Mouse (Mus musculus) right cerebral cortex, postnatal 36 days (tissue): ENCODE measurements at regions not wholly inside any gene's neighbourhood (a gene's known extent, or its start where the extent isn't known, plus 50 kb on each side); places are given as distances from the start of the nearest gene placed in this dataset.
A peak's percentile ranks its signal among the peaks of the same experiment; 100 is the strongest.
"Not testable (repeated sequence)": the region's sequence is repeated elsewhere in the genome, so short reads cannot be mapped to it uniquely, and the experiment has no call there.

Experiments
- DNase-seq, 2 experiments: peaks; one replicate each; pipeline ENCODE4 v3.0.0; 2022; ENCODE audit warnings: low spot score in 2 of 2, mixed read lengths in 1 of 2

DNA sequence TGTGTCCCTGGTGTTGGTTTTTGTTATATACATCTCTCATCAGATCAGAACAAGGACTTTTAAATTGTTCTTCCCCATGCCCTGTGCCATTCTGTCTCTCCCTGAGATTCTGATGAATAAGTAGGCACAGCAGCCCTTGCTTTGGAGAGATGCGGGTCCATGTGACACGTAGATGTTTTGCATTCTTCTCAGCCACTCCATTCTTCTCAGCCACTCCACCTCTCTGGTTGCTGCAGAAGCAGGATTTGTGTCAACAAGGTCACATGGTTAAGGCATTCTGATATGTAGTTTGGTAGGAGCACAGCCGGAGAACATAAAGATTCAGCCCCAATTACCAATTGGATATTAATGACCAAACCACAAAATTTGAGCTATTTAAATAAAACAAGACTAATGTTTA is 177.2 kb downstream of the Lyplal1 start:
- no peak for DNase-seq

DNA sequence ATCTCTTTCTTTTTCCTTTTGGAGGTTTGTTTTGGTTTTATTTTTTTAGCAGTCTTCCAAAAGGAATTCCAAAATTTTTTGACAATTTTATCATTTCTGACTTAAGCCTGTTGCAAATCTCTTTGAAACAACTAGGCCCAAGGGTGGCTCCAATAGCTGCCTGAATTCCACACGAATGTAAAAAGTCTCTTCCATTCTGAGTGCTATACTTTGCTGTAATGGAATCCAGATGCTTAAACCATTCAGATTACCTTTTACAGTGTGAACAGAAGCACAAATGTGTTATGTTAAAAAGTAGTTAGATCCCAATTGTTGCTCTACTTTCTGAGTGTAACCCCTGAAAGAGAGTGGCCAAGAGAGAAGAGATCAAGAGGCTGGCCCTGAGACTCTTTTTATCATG is 176.6 kb downstream of the Lyplal1 start:
- DNase-seq, result no peak

DNA sequence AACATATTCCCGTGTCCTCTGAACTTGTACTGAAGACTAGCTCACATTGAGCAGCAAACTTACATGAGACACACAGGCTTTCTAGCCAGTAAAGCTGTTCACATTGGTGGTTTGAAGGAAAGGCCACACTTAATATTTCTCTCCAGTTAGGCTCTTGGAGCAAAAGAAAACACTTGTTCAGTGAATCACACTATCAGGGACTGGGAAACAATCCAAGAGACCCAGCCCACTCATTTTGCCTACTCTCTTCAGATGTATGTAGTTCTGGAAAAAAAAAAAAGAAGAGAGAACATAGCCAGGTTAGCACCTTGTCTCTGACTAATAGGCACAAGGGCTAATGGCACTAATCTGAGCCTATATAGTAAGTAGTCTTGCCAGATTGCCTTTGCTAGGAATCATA is 165.9 kb downstream of the Lyplal1 start:
- peak; percentile 6 to 9 for DNase-seq

DNA sequence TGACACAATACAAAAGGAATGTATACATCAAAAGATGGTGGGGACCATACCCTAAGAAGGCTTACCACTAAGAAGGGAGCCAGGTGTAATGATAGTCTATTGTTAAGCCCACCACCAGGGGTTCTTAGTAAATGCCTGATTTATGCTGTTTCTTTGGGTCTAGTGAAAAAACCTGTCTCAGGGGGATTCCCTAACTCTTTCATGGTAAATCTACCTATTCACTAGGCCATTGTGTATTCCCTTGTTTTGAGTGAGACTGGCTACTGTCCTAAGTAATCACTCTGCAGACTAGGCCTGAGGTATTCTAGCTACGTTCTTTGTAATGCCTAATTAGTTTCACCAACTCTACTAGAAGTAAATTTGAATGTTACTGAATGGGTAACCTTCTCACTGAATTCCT is 161.3 kb downstream of the Lyplal1 start:
- not testable (repeated sequence) for DNase-seq

DNA sequence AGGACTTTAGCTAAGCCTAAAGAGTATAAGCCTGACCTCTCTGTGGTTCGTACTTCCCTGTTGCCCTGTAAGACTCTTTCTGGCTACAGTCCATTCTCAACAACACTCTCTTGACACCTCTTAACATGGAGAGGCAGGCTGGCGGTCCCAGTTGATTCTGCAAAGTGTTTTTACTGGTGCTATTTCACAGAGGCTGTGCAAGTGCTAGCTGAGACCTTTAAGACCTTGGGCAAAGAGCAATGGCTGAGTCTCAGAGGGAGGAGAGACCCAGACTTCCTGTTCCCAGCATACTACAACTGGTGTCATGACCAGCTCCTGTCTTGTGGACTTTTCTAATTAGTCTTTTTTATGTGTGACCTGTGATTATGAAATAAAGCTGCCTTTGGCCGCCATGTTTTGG is 159.6 kb downstream of the Lyplal1 start:
- DNase-seq, result no peak

DNA sequence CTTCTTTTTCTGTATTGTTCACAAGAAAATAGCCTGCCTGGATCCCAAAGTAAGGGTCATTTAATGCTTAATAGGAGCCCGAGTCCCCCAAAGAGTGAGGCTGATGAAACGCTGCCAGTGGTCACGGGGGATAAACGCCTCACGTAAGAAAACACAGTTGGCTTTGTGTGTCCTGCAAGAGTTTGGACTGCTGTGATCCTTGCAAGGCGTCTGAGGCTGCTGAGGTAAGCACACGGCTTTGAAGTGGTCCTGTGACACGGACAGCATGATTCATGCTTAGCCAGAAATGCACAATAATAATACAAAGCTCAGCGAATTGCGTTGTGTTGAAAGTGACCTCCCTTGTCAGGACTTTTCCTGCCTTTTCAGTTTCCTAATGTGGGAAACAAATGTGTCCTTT is 158.8 kb downstream of the Lyplal1 start:
- DNase-seq, result no peak

DNA sequence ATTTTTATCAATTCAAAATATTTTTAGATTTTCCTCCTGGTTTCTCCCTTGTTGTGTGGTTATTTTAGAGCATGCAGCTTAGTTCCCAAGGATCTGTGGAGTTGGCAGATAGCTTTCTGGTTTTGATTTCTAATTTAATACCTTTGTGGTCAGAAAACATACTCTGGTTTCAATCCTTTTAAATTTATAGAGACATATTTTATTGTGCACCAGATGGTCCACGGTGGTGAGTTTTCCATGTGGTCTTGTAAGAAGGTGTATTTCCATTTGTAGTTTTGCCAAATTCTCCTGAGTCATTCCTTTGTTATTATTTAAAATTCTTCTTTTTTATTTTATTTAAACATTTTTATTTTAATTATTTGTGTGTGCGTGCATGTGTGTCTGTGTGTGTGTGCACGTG is 154.5 kb downstream of the Lyplal1 start:
- DNase-seq, result no peak

DNA sequence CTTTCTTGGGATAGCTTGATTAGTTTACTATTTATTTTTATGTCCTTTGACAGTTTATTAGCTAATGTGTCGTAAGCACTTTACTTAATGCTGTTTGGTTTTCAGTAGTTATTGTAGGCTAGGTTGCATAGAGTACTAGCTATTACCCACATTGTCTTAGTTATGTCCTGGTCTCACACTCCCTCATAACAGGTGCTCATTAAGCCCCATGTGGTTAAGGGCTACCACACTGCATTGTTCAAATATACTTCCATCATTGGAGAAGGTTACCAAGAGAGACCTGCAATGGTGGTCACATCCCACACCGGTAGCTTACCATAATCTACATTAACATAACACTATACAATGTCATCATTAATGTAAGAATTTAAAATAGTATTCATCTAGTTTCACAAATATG is 153.3 kb downstream of the Lyplal1 start:
- DNase-seq, result no peak

DNA sequence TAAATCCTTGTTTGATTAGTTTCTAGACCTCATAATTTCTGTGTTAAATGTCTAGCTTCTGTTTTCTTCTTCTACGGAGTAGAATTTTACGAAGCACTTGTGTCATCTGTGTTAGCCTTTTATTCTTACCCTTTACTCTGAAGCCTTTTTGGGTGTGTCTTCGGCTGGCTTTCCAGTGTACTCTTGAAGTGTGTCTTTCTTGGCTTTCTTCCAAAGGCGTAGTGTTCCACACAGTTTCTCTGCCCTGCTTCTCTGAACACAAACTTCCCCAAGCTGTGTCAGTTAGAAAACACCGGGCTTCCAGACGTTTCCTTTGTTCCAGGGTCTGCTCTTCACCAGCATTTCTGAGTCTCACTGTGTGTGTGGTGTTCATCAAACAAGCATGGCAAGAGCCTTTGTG is 152.7 kb downstream of the Lyplal1 start:
- DNase-seq, result no peak

DNA sequence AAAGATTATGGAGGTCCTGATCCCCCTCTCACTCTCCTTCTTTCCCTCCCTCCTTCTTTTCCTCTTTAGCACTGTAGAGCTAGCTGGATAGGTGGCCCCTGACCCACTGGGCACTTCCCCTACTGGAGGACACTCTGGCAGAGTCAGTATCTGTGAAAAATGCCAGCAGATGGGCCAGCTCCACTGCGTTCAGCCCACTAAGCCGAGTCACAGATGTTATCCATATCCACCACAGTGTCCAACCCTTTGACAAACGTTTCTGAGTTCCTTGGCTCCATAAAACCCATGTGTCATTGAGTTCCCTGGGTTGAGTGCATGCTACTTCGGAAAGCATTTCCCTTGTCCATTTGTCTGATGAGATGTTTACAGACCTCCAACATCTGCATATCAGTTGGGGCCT is 149.9 kb downstream of the Lyplal1 start:
- DNase-seq, result no peak

DNA sequence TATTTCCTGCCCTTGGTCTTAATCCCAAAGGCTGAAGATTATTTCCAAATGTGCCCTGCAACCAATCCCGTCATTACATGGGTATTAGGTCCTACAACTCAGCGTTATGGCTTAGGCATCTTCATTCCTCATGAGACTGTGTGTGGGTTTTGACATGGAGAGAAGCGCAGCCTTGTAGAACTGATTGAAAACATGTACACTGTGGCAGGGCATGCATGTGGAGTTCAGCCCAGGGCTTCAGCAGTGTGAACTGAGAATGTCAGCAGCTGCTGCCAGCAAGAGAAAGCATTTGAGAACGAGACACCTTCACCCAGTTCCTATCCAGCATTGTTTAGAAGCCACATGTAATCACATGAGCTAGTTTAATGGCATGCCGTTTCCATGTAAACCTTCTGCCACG is 149.3 kb downstream of the Lyplal1 start:
- DNase-seq, result no peak

DNA sequence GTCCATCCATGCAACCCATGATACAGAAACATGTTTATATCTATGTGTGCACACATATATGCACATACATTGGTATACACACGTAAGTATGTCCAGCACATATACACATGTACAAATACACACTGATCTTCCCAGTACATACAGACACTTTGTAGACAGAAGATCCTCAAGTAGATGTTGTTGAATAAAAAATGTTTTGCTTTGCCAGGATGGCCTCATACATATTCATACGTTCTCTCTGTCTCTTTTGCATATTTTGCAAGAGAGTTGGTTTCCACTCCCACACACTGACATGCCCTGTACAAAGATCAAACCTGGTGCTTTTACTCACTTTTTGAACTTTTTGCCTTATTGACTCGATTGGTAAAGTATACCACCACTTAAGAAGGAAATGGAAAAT is 148.5 kb downstream of the Lyplal1 start:
- no peak for DNase-seq

DNA sequence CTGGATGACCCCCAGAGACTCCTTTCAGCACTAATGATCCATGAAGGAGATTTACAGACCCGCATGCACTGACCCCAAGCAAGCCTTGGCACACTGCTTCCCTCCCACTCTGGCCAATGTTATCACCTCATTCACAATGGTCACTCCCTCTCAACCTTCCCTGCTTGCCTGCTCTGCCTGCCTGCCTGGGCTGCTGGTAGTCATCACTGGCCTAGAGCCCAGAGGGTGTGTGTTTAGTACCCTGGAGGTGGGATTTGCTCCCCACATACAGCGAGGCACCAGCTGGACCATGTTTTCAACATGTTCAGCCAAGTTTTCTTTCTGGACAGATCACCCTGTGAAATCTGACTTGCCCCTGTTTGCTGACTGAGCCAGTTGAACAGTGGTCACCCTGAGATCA is 147.9 kb downstream of the Lyplal1 start:
- DNase-seq, result no peak

DNA sequence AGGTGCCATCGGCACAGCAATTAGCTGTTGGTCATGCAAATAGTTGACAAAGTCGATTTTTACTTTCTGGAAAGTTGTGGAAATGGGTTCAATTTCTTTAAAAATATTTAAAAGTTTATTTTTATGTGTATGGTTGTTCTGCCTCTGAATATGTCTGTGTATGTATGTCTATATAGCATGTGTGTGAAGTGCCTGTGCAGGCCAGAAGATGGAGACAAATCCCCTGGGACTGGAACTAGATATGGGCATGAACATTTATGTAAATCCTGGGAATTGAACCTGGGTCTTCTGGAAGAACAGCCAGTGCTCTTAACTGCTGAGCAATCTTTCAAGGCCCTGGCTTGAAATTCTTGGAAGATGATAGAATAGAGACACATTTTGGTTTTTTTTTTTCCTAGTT is 140.0 kb downstream of the Lyplal1 start:
- no peak for DNase-seq

DNA sequence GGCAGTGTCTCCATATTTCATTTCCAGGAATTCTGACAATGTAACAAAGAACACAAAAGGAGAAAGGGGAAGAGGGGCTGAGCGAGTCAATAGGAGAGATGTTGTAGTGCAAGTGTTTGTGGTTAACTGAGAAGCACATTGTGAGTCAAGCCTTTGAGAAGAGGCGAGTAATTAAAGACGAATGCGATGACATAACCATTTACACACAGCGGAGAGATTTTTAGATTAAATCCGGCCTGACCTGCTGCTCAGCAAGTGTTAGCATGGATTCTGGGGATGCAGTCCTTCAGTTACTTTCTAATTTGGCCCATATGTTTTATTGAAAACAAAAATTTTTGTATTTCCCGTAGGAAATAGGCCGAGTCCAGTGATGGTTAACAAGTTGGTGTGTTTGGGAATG is 127.7 kb downstream of the Lyplal1 start:
- no peak for DNase-seq

DNA sequence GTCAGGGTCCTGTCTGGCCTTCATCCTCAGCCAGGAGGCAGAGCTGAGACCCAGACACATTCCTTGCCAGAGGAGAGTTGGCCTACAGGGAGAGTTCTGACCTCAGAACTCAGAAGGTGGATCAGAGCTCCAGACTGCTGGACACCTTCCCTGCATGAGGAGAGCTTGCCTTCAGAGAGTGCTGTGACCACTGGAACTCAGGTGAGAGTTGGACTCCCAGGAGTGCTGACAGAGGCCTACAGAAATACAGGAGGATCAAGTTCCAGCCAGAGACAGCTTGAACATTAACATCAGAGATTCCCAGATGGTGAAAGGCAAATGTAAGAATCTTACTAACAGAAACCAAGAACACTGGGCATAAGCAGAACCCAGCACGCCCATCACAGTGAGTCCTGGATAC is 117.0 kb downstream of the Lyplal1 start:
- DNase-seq, result not testable (repeated sequence)

DNA sequence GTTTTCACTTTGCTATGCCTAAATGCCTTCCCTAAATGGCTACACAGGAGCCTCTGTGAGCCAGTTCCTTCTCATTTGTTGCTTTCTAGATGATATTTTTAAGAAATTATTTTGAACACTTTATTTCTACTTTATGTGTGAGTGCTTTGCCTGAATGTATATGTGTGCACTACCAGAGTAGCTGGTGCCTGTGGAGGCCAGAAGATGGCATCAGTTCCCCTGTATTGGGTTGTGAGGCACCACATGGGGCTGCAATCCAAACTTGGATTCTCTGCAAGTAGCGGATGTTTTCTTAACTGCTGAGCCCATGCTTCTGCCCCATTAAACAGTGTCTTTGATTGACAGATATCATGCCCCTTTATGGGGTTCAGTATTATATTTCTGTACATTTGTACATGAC is 103.7 kb downstream of the Lyplal1 start:
- DNase-seq, result no peak

DNA sequence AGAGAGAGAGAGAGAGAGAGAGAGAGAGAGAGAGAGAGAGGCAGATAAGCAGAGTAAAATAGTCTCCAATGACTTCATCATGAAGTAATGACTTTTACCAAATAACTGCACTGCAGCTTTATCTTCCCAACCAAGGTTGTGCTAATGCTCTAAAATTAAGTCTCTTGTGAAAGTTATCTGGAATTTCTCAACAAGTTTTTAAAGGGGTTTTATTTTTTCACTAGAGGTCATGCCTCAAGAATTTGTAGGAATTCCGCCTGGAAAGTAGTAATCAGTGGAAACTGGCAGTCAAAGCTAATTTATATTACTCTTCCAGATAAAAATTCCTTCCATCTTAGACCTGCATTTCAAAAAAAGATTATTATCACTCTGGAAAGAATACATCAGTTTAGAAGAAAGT is 102.9 kb downstream of the Lyplal1 start:
- no peak for DNase-seq

DNA sequence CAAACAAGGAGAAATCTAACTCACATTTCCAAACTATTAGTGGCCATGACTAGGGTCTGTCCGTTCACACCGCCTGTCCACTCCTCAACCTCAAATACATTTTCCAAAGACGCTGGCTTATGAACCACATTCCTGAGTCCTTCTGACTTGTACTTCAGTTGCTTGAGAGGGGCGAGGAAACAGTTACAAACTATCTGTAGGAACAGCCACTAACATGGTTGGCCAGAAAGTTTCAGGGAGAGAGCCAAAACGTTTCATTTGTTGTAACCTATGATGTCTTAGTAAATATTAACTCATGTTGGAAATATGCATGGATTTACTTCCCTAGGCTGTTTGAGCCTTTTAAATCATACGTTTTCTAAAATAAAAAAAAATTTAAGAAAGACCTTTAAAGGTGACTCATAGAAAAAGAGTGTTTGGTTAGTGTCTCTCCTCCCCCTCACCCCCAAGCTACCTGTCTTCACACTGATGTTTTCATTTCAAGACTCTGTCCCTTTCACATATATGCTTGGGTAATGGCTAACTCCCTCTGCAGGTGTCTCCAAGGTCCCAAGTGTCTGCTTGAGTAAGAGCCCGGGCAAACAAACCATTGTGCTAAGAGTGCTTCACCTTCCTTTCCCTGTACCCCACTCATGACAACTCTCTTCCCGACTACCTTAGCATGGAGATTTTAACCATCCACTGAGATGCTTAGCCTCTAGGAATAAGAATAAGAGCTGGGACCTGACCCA is 101.1 kb downstream of the Lyplal1 start:
- DNase-seq, result no peak

DNA sequence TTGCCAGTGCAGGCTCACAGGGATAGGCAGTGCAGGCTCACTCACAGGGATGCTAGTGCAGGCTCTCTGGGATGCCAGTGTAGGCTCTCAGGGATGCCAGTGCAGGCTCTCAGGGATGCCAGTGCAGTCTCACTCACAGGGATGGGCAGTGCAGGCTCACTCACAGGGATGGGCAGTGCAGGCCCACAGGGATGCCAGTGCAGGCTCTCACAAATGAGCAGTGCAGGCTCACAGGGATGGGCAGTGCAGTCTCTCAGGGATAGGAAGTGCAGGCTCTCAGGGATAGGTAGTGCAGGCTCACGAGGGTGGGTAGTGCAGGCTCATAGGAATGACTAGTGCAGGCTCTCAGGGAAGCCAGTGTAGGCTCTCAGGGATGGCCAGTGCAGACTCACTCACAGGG is 99.6 kb downstream of the Lyplal1 start:
- no peak for DNase-seq

DNA sequence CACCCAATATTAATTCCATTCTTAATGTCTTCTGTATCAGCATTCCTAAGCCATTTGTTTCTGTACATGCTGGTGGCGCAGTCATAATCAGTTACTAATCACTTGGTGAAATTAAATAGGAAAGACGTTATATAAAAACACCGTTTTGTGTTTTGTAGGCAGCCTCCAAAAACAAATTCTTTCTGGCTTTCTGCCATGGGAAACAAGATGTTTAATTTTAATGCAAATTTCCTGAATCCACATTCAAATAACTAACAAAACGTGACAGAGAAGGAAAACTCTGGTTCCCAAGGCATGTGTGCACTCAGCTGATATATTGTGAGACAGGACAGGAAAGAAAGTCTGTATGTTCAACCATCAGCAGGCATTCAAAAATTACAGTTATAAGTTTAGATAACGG is 97.6 kb downstream of the Lyplal1 start:
- no peak for DNase-seq

DNA sequence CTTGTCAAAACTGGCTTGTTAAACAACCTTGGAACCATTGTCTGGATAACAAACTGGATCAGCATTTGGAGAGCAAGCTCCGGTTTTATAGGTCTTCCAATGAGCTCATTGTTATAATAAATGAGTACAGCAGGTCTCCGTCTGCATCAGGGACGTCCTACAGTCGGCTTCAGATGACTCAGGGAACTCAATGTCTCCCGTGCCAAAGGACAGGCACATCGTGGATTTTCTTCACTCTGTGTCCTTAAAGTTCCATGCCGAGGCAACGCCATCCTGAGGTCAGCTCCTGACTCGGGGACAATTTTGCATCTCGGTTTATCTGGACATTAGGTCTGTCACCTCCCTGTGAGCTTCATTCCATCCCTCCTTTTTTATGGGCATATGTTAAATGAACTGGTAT is 85.2 kb downstream of the Lyplal1 start:
- DNase-seq, result no peak

DNA sequence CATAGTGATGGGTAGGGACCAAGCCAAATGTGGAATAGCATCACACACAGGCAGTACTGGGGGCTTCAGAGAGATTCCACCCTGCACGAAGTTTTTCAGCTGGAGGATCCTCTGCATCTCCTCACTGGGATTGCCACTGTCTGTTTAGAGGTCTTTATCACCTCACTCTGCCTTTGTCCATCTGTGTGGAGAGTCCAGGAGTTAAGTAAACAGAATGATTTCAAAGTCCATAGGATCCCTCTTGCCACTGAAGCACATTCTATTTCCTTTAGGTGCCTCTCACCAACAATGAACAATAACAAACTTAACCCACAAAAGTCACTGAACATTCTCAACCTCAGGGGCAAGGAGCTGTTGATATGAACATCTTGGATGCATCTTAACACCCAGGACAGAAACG is 82.7 kb downstream of the Lyplal1 start:
- no peak for DNase-seq
